Mouse (Mus musculus): ENCODE results near the gene Gsk3a.

Gsk3a gene

DNA sequence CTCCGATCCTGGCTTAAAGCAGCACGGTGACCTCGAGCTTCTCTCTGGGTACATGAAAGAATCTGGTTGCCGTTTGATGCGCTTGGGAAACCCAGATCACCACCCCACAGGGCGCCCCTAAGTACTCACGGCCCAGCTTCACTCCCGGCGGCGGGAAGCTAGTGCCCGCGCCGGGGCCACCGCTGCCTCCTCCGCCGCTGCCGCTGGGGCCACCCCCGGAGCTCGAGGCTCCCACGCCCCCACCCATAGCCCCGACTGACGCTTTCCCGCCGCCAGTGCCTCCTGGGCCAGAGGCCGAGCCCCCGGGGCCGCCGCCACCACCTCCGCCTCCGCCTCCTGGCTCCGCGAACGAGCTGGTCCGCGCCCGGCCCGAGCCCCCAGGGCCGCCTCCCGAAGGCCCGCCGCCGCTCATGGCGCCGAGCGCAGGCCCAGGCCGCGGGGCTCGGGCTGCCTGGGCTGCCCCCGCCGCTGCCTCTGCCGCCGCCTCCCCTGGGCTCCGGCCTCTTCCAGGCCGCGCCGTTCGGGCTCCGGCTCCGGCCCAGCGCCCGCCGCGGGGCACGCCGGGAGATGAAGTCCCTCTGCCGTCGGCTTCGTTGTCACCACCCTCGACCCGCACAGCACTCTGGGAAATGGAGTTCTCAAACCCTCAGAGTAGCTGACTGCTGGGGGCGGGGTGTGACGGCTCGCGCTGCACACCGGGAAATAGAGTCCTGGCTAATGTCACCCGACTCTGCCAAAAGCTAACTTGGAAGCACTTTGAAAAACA is at the start of gene Gsk3a:
Gene Gsk3a (minus strand): TSS at position 603 of the 766 bp plus-strand sequence.
- DNase-seq: peak; percentile 99

DNA sequence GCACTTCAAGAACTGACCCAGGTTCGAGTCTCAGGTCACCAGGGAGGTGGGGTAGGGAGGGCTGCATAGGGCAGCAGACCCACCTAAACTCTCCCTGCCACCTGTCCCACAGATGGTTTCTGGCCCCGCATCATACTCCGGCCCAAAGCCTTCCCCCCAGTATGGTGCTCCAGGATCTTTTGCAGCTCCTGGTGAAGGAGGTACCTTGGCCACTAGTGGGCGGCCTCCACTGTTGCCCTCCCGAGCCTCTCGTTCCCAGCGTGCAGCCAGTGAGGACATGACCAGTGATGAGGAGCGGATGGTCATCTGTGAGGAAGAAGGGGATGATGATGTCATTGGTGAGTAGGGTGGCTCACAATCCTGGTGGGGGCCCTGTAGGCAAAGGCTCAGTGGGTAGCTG is 49.3 kb upstream of the Gsk3a start:
- no peak for DNase-seq

DNA sequence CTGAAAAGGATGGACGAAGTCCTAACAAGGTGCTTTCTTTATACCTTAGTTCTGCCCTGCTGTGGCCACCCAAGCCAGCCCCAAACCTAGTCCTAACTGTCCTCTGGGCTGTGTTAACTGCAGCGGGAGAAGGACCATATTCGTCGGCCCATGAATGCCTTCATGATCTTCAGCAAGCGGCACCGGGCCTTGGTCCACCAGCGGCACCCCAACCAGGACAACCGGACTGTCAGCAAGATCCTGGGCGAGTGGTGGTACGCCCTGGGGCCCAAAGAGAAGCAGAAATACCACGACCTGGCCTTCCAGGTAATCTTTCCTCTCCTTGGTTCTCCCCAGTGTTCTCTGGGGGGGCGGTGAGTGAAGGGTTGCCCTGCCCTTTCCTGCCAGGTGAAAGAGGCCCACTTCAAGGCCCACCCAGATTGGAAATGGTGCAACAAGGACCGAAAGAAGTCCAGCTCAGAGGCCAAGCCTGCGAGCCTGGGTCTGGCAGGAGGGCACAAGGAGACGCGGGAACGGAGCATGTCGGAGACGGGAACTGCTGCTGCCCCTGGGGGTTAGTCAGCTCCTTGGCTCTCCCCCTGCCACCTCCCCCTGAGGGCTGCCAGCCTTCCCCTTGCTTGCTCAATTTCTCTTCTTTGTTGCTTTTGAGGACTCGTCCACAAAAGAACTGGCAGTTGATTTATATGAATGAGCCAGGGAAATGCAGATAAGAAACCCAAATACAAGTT is 48.0 kb upstream of the Gsk3a start:
- no peak for DNase-seq

DNA sequence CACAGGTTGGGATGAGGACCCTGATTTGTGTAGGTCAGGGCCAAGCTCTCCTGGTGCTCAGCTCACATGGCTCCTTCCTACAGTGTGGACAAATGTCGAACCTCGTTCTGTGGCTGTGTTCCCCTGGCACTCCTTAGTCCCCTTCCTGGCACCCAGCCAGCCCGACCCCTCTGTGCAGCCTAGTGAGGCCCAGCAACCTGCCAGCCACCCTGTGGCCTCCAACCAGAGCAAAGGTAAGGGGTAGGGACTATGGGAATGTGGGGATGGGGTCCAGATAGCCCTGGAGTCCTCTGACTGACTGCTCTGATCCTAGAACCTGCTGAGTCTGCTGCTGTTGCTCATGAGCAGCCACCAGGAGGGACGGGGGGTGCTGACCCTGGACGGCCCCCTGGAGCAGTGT is 47.1 kb upstream of the Gsk3a start:
- peak; percentile 18 for DNase-seq

DNA sequence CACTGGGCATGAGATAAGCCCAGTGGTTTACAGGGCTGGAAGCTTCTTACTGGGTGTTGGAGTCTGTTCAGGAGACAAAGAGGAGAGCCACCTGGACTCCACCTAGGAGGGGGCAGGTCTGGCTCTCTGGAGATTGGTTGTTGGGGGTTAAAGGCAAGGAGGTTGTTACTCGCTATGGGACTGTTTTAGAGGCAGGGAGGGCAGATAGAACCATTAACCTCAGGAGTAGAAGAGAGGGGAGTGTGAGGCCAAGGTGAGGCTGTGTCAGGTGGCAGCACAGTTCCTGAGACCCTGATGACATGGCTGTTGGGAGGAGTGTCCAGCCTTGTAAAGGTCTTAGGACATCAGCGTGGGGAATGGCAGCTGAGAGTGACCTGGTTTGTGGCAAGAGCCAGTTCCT is 46.5 kb upstream of the Gsk3a start:
- no peak for DNase-seq

DNA sequence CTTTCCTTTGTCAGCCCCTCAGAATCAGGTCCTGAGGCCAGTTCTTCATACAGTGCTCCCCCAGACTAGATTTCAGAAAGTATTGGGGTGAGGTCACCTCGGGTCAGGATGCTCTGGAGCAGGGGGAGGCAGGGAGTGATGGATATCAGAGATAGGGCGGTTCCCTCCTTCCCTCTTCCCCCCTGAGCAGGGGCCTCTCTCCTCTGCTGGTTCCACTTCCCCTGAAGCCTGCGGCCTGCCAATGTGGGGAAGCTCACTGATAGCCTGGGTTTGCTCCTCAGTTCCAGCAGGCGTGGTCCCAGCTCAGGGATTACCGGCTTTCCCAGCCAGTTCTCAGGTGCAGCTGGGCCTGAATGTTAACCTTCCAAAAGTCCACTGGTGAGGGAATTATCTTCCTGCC is 46.0 kb upstream of the Gsk3a start:
- peak; percentile 18 for DNase-seq

DNA sequence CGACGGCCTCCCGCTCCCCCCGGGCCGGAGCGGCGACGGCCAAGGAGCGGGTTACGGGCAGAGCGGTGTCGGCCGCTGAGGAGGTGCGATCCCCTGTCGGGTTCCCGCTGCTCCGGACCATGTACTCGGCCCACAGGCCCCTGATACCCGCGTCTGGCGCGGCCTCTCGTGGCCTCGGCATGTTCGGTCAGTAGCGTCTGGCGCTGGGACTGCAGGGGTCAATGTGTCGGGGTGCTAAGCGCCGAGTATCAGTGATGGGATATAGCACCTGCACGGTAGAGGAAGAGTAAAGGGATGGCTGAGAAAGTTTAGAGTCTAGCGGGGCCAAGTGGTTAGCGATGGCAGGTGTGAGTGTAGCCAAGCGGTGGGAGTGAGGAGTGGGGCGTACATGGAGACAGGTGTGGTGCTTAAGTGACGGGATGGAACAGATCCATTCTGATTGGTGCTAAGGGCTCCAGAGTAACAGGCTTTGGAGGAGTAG is 45.1 kb upstream of the Gsk3a start:
- DNase-seq: no peak

DNA sequence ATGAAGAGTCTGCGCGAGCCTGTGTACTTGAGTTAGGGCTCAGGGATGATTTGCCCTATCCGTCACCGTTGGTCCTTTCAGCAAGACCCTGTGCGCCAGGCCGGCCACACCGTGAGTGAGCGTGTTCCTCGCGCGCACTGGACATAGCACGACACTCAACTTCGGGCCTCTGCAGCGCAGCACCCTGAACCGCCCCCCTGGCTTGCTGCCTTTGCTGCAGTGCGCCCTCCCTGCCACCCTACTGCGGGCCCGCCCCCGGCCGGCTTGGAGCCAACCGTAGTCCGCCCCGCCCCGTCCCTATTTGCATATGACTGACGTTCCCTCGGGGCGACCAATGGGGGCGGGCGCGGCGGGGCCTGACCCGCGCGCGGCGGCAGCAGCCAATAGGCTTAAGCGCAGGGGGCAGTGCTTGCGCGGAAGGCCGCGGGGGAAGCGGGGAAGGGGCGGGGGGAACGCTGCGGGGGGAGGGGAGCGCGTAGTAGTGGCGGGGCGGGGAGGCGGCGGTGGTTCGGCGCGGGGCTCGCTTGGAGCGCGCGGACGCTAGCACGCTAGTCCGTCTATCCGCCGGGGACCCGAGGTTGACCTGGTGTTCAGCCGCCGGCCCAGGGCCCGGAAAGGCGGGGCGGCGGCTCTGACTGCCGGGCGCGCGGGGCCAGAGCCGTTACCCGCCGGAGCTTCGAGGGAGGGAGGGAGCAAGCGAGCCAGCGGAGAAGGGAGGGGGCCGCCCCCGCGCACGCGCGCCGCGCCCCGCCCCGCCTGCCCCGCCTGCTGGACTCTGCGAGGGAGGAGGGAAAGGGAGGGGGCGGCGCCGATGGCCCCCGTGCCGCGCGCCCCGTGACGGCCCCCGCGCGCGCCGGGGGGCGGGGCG is 44.3 kb upstream of the Gsk3a start:
- DNase-seq: peak; percentile 99

DNA sequence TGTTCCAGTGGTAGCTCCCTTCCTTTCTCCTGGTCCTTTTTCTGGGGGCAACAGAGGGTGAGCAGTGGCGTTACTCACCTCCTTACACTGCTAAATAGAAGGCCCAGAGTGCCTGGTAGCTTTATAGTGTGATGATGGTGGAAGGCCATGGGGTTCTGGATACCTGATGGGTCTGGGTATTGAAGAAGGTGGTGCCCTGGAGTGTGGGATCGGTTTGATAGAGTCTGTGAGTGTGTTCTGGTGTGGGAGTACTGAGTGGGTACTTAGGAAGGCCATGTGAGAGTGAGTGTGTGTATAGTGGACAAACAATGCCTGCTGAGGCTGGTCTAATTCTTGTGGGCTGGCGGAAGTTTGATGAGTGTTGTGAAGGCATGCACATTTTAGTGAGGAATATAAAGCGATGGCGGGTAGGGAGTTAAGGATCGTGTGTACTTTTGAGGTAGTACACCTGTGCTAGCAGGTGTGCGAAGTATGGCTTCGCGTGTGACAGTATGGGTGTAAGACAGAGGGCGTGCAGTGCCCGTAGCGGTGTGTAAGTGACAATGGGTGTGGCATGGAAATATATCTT is 43.6 kb upstream of the Gsk3a start:
- DNase-seq: peak; percentile 11

DNA sequence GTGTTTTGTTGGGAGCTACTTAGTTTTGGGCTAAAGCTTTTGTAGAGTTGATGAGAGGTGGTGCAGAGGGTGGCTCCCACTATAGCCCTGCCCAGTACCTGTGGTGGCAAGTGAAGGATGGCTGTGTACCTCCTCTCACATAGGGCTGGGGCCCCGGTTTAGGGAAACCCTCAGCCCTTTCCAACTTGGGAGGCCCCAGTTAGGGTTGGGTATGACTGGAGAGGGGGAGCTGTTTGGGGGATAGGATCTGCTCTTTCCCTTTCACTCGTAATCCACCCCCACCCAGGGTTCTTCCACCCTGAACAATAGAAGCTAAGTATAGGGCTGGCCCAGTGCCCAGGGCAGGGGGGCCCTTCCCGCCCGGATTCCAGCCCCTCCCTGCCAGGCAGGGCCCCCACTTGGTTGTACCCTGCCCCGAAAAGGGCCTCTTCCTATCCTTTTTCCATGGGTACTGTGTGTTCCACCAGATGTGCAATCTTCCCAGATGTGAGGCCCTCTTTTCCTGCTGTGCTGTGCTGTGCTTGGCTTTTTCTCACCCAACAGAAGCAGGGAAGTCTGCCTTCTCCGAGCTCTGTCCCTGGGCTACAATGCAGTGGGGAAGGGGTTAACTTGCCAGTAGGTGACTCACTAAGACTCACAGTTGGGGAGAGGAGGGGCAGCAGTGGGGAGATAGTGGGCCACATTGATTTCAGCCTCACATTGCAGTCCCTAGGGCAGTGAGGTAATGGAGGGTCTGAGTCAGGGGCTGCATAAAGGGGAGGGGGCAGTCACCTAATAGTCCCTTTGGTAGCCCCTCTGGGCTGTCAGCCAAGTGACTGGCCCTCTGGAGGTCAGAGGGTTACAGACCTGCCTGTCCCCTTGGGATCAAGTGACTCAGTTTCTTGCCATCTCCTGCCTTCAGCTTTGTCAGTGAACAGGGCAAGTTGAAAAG is 42.5 kb upstream of the Gsk3a start:
- DNase-seq: peak; percentile 84

DNA sequence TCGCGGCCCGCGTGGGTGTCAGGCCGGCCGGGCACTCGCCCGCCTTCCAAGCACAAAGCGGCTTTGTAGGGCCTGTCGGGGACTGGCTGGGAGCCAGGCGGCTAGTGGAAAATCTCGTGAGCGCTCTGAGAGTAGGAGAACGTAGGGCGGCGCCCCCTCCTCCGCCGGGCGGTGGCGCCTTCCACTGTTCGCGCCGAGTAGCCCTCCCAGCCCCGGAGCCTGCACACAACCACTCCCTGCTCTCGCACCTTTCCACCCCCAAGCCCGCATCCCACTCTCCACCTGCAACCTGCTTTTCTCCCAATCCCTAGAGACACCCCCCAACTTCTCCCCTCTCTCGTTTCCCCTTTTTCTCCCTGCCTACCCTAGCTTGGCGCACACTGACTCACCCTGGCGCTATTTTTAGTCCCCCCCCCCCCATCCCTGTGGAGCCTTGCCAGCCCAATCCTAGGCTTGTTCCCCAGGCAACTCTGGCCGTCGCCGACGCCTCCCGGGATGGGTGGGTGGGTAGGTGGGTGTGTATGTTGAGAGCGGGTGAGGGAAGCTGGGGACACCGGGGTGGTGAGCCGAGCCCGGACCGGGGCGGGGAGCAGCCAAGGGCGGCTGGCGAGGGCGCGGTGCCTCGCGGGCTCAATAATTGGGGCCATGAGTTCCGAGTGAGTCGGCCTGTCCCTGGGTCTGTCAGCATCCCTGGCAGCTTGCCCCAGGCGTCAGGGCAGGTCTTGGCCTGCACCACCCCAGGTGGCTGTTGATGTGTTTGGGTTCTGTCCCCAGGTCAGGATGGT is 41.6 kb upstream of the Gsk3a start:
- peak; percentile 97 for DNase-seq

DNA sequence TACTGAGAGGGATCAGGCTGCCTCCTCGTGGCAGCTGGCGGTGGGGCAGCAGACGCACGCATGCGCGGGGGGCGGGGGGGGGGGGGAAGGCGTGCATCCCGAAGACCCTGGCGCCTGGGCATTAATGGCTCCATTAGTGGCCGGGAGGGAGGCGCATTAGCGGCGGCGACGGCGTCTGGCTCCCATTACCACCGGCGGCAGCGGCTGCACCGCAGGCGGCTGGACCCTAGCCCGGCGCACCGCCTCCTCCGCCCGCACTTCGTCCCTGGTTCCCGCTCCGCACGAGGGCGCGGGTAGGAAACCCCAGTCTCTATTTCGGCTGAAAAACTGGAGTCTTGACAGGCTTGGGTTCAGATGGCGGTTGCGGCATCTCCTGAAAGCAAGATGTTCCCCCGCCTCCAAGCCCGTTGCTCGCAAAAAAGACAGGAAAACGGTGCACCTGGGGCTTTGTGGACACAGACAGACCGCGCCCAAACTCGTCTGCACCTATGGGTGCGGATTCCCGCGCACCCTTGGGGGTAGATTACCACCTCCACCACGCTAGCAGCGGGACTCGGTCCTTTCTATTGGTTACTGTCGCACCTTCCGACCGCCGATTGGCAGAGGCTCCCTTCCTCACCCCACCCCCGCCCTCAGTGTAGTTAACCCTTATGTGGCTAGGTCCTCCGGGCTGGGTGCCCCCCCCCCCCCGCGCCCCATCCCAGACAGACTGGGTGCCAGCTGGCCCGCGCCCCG is 40.9 kb upstream of the Gsk3a start:
- peak; percentile 92 for DNase-seq

DNA sequence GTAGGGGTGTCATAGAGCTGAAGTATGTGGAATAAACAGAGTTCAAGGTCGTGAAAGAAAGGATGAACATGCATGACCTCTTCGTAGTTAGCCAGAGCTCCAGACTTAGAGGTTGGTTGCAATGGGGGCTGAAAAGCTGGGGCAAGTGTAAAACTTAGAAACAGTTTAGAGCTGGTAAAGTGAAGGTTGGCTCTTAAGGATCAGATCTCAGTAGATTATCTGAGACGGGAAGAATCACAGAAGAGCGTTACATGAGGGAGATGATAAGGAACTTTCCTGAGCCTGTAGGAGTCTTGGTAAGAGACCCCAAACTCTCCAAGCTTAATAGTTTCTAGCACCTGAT is 40.3 kb upstream of the Gsk3a start:
- no peak for DNase-seq

DNA sequence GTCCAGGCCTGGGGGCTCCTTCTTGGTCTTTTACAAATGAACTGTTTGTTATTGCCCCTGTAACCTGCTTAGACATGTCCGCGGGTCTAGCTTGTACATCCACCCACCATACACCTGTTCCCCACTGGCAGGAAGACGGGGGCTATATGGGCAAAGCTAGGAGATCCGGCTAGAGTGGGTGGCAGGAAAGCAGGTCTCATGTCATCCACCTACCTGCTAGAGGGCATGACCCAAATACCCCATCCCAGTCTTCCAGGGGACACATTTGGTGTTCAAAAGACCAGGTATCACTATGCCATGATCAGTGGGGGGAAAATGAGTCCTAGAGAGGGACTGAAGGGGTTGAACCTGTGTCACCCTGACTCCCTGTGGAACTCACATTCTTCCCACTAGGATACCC is 39.8 kb upstream of the Gsk3a start:
- DNase-seq: no peak

DNA sequence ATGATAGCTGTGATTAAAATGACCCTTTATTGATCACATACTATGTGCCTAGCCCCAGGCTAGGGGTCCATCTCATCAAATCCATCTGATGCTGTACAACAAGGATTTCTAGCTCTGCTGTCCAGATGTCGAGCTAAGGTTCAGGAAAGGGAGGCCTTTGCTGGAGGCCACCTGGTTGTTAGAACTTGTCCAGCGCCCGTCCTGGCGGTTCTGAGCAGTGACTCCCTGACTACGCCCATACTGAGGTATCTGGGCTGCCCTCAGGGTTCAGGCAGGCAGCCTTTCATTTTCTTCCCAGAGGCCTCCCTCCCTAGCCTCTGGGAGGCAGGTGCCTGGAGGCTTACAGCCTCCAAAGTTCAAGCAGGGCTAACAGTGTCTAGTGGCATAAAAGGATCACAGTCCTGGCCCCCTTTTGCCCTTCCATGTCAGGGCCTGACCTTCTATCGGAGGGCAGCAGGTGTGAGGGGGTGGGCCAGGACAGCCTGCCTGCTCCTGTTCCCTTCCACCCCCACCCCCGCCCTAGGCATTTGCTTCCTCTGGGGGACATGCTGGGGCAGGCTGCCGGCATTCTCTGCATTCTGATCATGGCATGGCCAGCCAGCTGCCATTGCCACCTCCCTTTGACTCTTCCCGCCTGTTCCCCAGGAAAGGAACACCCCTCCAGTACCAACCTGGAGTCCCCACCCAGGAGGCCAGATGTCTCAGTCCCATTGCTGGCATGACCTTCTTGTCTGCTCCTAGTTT is 38.1 kb upstream of the Gsk3a start:
- no peak for DNase-seq

DNA sequence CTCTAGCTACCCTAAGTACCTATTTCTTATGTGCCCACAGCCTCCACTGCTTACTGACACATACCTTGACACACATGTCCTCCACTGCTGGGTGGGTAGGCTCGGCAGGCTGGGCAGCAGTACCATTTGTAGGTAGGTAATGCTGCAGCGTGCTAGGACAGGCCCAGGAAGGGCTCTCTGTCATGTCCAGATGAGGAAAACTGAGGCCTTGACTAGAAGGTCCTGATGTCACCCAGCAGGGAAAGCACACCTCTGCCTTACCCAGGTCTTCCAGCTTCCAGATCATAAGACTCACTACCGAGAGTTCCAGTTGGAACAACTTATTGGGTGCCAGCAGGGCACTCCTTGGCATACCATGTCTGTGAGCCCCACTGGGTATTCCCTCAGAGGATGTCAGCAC is 37.3 kb upstream of the Gsk3a start:
- DNase-seq: no peak

DNA sequence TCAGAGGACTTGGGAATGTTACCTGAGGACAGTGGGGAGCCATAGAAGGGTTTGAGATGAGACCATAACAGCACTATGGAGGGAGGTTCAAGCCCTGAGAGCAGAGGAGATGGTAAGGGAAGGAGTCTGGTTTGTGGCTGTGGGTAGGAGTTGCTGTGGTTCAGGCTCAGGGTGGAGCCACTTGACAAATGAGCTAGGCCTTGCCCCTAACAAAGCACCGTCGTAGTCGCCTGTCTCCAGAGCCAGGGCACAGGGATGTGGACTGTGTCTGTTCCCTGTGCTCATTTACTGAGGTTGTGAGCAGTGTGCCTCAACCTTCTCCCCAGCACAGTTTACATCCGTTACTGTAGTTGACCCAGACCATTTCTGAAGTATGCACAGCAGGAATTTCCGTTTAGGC is 36.9 kb upstream of the Gsk3a start:
- DNase-seq: no peak

DNA sequence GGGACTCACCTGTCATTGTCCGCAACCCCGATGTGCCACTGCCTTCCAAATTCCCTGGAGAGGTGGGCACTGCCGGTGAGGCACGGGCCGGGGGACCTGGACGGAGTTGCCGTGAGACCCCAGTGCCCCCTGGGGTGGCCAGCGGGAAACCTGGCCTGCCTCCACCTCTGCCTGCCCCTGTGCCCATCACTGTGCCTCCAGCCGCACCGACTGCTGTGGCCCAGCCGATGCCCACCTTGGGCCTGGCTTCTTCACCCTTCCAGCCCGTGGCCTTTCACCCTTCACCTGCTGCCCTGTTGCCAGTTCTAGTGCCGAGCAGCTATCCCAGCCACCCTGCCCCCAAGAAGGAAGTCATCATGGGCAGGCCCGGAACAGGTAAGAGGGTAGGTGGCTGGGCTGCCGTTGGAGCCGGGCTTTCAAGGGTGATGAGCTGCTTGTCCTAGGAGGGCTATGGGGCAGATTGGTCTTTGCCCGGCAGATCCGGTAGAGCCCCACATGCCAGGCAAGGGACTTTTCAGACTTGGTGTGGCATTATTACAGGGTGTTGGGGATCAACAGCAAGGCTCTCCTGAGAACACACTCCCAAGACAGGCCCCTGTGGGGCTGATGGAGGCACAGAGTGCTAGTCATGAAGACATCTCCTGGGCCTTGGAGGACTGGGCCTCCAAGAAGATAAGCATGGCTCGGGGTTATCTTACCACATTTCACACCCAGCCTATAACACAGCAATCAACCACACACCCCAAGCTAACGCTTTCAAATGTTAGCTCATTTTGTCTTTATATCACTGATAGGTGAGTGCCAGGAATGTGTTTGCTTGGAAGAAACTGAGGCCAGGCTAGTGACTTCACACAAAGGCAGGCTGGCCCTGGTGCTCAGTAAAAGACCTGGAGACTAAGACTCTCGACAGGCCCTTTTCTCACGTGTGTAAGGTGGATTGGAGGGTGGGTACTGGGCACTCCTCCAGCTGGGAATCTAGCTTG is 35.9 kb upstream of the Gsk3a start:
- no peak for DNase-seq
